Mouse (Mus musculus) layer of hippocampus, adult 8-10 months (tissue): ENCODE measurements around the gene Clps. TPM values are rescaled to one million over a fixed set of nuclear protein-coding genes. Genes with fewer than 3 reads are reported as not detected.

ENCODE experiments used
- DNase-seq, 2 experiments: peaks; one replicate each; pipeline ENCODE4 v3.0.0; 2022; ENCODE audit warnings: low spot score in 2 of 2
- total RNA-seq, 4 experiments: library from RNA; stranded (reverse); gene quantifications; 2 replicates each; pipeline ENCODE4 v1.2.4; 2022

Gene Clps
- total RNA-seq, 4 experiments from 2014 or later = not detected

- peak; percentile 47 to 65 for DNase-seq
Measured at GRCm38 (mm10) chr17:28553040-28553793, 7.3 kb downstream of the Clps start.

DNA sequence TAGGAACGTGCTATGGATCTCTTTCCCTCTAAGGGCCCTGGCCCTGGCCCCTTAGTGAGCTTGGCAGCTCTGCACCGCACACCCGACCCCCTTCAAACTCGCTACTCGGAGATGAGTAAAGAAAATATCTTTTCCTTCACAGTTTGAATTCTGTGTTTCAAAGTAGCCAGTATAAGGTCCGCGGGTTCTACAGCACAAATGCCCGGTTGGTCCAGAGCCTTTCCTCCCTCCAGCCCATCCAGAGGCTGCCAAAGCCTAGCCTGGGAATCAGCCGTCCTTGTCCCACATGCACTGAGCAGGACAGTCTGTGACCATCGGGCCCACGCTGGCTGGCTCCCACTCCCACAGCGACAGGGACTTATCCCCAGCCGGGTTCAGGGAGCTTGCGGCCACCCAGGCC lies 11.5 kb downstream of the Clps start, which contains the start of gene Clpsl2:
Gene Clpsl2, plus strand, starts transcription at position 301 of the 400 bp plus-strand sequence.
- DNase-seq = no peak

DNA sequence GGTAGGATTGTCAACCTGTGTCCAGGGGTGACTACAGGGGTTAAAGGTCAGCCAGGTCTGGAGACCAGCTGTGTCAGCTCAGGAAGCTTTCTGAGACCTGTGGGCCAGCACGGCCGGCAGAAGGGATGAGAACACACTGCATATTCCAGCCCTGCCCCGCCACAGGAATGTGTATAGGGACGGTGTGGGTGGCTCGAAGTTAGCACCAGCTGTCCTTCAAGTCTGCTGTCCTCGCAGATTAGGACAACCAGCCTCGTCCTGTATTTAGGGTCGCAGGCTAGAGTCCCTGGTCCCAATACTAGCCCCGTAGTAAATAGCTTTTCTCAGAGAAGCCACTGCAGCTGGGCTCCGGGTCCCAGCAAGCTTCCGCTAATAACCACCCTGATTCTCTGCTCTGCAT lies 12.0 kb downstream of the Clps start:
- DNase-seq = no peak

- no peak for DNase-seq
Measured at GRCm38 (mm10) chr17:28546925-28547324, 13.6 kb downstream of the Clps start.

- no peak for DNase-seq
Measured at GRCm38 (mm10) chr17:28537881-28538280, 22.7 kb downstream of the Clps start.

- no peak for DNase-seq
Measured at GRCm38 (mm10) chr17:28533327-28533726, 27.2 kb downstream of the Clps start.

DNA sequence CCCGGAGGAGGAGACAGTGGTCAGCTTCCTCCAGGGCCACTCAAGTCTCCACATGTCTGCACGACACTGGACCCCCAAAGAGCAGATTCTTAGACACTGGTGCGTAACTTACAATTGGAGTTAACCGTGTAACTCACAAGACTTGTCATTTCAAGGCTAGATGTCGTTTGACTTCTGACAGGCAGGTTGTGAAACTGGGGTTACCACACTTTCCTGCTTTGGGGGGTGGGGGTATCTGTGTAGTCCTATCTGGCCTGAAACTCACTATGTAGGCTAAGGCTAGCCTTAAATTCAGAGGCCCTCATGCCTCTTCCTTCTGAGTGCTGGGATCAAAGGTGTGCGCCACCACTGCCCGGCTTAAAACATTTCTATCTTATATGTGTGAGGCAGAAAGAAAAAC lies 28.0 kb downstream of the Clps start:
- DNase-seq = no peak

DNA sequence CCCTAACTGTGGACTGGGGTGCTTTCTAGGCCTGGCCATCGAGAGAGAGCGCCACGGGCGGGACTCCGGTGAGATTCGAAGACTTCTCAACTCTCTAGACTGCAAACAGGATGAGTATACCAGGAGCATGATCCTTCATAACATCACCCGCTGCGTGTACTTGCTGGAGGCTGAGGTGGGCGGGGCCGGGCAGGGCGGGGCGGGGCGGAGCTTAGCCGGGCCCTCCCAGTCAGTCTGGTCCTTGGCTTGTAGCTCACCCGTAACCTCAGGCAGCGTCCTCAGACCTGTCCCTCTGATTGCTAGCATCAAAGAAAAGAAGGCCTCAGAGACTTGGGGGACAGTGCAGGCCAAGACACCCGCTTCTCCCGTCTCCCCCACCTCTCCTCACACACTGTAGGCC lies 28.6 kb downstream of the Clps start:
- no peak for DNase-seq

DNA sequence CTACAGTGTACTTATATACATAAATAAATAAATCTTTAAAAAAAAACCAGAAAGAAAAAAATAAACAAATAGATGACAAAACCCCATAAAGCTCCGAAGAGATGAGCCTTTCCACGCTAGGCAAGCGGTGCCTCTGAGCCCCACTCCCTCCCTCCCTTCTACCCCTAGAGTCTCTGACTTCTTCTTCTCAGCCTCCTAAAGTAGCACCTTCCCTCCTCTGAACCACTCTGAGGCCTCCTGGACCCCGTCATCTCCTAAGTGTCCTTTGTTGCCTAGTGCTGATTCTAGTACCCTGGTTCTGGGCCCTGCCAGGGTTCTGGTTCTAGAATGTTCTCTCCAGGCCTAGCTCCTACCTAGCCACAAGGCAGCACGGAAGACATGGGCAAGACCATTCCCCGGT lies 30.1 kb downstream of the Clps start, which contains the start of gene Armc12:
Gene Armc12, plus strand, starts transcription at position 301 of the 400 bp plus-strand sequence.
- DNase-seq = no peak

- DNase-seq = no peak
Measured at GRCm38 (mm10) chr17:28529116-28529515, 31.4 kb downstream of the Clps start.

DNA sequence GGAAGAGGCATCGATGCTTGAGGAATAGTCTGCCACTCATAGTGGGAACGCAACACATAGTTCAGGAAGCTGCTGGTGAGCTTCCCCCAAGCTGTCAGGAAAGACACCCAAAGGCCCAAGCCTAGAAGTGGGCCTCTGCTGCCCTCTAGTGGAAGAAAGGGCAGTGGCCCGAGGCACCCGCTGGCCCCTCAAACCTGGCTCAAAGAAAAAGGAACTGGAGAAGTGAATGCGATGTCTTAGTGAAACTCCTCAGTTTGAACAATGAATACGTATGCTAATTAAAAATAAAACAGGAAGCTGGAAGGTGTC lies 32.6 kb downstream of the Clps start:
- DNase-seq = peak; percentile 80 to 88

DNA sequence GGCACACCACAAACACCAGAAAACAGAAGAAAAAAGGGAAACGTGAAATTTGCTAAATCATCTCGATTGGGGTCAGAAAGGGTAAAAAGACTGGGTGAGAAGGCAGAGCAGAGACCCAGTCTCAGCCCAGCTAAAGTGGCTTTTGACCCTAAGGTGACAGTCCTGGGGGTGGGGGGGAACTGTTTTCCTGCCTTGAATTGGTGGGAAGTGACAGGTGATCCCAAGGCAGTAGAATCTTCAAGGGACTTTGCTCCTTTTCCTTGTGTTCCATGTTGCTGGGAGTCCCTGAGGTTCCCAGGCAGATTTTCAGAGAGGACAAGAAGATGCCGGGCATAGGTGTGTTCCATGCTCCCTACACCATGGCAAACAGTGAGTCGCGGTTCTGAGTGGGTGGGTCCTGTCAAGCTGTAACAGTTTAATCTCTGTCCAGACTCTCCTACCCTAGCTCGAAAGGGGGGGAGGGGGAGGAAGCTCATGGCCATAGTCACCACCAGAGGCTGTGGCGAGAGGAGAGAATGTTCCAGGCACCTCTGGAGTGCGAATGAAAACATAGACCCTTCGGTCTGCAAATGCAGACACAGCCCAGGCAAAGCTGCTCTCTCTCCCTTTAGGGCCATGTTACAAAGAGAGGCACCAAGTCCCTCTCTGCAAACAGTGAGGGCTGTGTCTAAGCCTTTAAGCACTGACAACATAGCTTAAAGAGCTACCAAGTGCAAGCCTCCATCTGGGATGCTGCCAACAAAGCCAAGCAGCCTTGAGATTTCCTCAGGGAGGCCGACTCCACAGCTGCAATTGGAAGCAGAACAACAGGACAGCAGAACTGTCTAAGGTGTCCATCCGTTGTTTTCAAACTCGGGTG lies 33.2 kb downstream of the Clps start:
- DNase-seq = no peak

DNA sequence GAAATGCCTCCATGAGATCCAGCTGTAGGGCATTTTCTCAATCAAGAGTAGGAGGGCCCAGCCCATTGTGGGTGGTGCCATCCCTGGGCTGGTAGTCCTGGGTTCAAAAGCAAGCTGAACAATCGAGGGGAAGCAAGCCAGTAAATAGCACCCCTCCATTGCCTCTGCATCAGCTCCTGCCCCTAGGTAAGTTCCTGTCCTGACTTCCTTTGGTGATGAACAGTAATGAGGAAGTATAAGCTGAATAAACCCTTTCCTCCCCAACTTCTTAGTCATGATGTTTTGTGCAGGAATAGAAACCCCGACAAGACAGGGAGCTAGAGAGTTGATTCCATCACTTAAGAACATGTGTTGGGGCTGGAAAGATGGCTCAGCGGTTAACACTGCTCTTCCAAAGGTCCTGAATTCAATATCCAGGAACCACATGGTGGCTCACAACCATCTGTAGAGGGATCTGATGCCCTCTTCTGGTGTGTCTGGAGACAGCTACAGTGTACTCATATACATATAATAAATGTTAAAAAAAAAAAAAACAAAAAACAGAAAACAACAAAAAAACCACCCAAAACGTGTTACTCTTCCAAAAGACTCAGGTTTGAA lies 35.6 kb downstream of the Clps start:
- DNase-seq = no peak

DNA sequence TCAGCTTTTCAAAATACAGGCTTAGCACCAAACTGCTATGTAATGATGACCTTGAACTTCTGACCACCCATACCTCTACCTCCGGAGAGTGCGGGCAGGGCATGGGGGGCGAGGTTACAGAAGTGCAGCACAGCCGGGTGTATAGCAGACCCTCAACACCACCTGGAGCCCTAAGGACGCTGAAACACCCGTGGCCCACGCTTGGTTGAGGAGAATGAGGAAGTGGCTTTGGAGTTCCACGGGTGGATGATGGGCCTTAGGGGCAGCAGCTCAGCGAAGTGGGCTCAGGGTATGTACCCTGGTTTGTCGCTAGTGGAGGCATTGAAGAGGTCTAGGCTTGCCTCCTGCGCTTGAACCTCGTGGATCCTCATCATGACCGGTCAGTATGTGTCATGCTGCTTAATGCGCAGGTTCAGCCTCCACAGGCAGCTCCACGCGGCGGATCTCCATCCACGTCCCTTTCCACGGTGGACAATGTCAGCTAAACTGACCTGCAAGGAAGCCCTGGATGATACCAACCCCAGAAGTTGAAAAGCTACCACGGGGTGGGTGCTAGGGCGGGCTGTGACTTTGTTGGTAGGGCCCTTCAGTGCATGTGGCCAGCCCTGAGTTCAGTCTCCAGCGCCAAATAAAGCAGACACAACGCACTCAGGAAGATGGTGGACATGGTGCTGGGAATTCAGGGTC lies 36.4 kb downstream of the Clps start:
- DNase-seq = no peak

- no peak for DNase-seq
Measured at GRCm38 (mm10) chr17:28523355-28524008, 37.1 kb downstream of the Clps start.

GRCm38 (mm10) chr17:28522623-28523354 lies 37.8 kb downstream of the Clps start:
- peak; percentile 91 to 93 for DNase-seq

GRCm38 (mm10) chr17:28521920-28522319 lies 38.6 kb downstream of the Clps start:
- DNase-seq = no peak

DNA sequence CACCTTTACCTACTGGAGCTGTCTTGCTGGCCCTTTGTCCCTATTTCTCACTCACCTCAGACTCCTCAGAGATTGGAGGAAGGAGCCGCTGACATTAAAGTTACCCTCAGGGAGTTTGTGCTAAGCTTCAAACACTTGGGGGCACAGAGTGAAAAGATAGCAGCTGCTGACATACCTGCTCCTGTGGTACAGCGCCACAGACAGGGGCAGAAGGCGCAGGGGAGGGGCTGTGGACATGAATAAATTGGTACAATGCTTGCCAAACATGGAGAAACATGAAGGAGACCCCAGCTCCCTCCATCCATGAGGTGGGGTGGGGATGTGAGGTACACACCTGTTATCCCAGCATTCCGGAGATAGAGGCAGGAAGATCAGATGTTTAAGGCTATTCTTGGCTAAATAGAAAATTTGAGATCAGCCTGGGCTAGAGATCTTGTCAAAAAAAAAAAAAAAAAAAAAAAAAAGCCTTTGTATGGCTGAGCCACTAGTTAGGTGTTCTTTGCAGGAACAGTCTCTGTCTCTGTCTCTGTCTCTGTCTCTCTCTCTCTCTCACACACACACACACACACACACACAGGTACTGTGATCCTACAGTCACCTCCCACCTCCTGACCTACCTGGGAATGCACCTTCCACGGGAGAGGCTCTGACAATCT lies 39.4 kb downstream of the Clps start:
- DNase-seq = no peak

DNA sequence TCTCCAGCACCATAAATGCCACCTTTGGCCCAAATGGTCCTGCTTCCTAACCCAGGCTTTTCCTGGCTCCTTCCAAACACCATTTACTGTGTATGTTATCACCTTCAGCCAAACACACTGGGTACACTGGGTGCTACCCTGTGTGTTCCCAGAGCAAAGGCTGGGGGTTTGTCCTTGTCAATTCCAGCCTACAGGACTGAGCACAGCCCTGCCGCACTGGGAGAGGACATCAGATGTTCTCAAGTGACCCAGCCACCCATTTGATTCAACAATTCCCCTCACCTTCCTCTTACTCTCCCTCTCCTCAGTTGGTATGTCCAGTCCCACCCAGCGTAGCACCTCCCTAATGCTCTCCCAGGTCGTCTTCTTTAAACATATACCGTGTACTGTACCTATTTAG lies 40.0 kb downstream of the Clps start:
- no peak for DNase-seq

- no peak for DNase-seq
Measured at GRCm38 (mm10) chr17:28519827-28520226, 40.7 kb downstream of the Clps start.
